Mouse (Mus musculus) CH12.LX (cell line): Measurements from ENCODE around the gene Smad1.

ENCODE experiments used
- CHD1 ChIP-seq: IDR thresholded peaks from 2 replicates; pipeline ENCODE4 v1.6.1; 2012; ENCODE audit warnings: low read depth, low read length, improper control_type of control experiment, inconsistent platforms
- CHD2 ChIP-seq: IDR thresholded peaks from 2 replicates; pipeline ENCODE4 v1.6.1; 2011; ENCODE audit warnings: low read length, improper control_type of control experiment
- CTCF ChIP-seq, 2 experiments: IDR thresholded peaks in 1 of 2; conservative IDR thresholded peaks in 1 of 2; 2 replicates each; pipeline ENCODE4 v1.5.1; 2011 to 2012; ENCODE audit warnings: low read depth in 2 of 2, low read length in 2 of 2, improper control_type of control experiment in 1 of 2, inconsistent platforms in 1 of 2, mild to moderate bottlenecking in 1 of 2, moderate library complexity in 1 of 2
- GABPA ChIP-seq: IDR thresholded peaks from 2 replicates; pipeline ENCODE4 v1.6.1; 2012; ENCODE audit warnings: low read depth, low read length, improper control_type of control experiment, inconsistent platforms; ENCODE audit not compliant: insufficient replicate concordance
- MYC ChIP-seq: IDR thresholded peaks from 2 replicates; pipeline ENCODE4 v1.6.1; 2011; ENCODE audit warnings: low read depth, mild to moderate bottlenecking, improper control_type of control experiment, low read length
- NELFE ChIP-seq: IDR thresholded peaks from 2 replicates; pipeline ENCODE4 v1.6.1; 2011; ENCODE audit warnings: low read depth, low read length, improper control_type of control experiment
- NRF1 ChIP-seq: IDR thresholded peaks from 2 replicates; pipeline ENCODE4 v1.6.1; 2014; ENCODE audit warnings: low read depth, mild to moderate bottlenecking, inconsistent platforms, low read length, improper control_type of control experiment, moderate library complexity
- TCF12 ChIP-seq: IDR thresholded peaks from 2 replicates; pipeline ENCODE4 v1.6.1; 2014; ENCODE audit warnings: low read depth, mild to moderate bottlenecking, inconsistent platforms, low read length, improper control_type of control experiment
- USF2 ChIP-seq: conservative IDR thresholded peaks from 2 replicates; pipeline ENCODE4 v1.6.1; 2011; ENCODE audit warnings: low read depth, low read length, improper control_type of control experiment
- ZNF384 ChIP-seq: IDR thresholded peaks from 2 replicates; pipeline ENCODE4 v1.6.1; 2012; ENCODE audit warnings: low read depth, low read length, improper control_type of control experiment, inconsistent platforms

GRCm38 (mm10) chr8:79375074-79375774, 24.1 kb downstream of the Smad1 start:
- TF ChIP-seq MYC (no peak), NELFE (no peak), USF2 (no peak), ZNF384 (no peak), CTCF (conservative IDR thresholded peaks at IDR 0.05 in 1 of 2, IDR thresholded peaks at IDR 0.05 in 1 of 2; ENCODE audit: low read depth in 2 of 2, low read length in 2 of 2) (no peak), CHD1 (no peak), TCF12 (no peak), NRF1 (no peak), GABPA (no peak), CHD2 (no peak)
